Mouse (Mus musculus) lung, adult 2 months (tissue): ENCODE results near the gene Elmsan1. TPM values are rescaled to one million over a fixed set of nuclear protein-coding genes. Genes with fewer than 3 reads are reported as not detected.

Experiments used
- DNase-seq: peaks from one replicate; pipeline ENCODE4 v3.0.0; 2022
- H3K4me1 ChIP-seq: fragments of 200-500 bp; 2 replicates; pipeline ENCODE4 v1.6.1; 2011; ENCODE audit warnings: low read length; ENCODE audit not compliant: control insufficient read depth, insufficient read depth
- H3K4me3 ChIP-seq: fragments of 200-500 bp; replicated peaks from 2 replicates; pipeline ENCODE3; 2011; ENCODE audit warnings: low read depth, mild to moderate bottlenecking, control low read depth, low read length; ENCODE audit errors: extremely low read depth
- CTCF ChIP-seq: fragments of 200-500 bp; IDR thresholded peaks from 2 replicates; pipeline ENCODE4 v1.5.1; 2011; ENCODE audit warnings: mild to moderate bottlenecking, low read length, control low read depth; ENCODE audit not compliant: insufficient read depth
- POLR2A ChIP-seq: fragments of 200-500 bp; IDR thresholded peaks from 2 replicates; pipeline ENCODE4 v1.6.1; 2011; ENCODE audit warnings: low read depth, mild to moderate bottlenecking, control low read depth, low read length, borderline replicate concordance; ENCODE audit errors: extremely low read depth
- WGBS: fragments of 180-500 bp; shearing (Covaris S2); methylation state at CpG from one replicate; pipeline ENCODE4 v1.1.7; 2018; 5-methylcytosine and 5-hydroxymethylcytosine counted together
- polyA plus RNA-seq: library from polyadenylated mRNA; depleted of rRNA; stranded (reverse); fragments of >200 nt; gene quantifications from 2 replicates; pipeline ENCODE4 v1.2.3, GENCODE M21; 2012

Elmsan1 gene
- polyA plus RNA-seq, 1 experiment = 26.5 TPM

DNA sequence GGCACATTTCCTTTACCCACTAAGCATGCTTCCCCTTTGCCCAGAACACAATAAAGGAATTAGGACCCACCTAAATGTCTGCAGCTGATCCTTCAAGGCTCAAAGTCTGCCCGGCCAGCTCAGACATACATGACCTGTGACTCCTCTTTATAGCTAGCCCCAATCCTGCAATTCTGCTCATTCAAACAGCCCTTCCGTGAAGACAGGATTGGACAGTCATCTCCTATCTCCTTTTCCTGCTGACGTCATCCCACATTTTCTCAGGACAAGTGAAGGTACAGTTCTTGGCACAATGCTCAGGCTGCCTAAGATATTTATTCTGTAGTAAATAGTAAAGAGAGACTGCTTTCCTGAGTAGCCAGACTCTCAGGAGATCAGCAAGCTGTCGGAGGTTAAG is 1.6 kb downstream of the Elmsan1 start:
- TF ChIP-seq CTCF = no peak
- no peak for DNase-seq
- Histone ChIP-seq H3K4me1 (peaks cover 31% of the 10 kb centered on the region), H3K4me3 (no peak overlapping the region)
- WGBS = 18% methylated on average over 4 of the region's 4 CpGs

DNA sequence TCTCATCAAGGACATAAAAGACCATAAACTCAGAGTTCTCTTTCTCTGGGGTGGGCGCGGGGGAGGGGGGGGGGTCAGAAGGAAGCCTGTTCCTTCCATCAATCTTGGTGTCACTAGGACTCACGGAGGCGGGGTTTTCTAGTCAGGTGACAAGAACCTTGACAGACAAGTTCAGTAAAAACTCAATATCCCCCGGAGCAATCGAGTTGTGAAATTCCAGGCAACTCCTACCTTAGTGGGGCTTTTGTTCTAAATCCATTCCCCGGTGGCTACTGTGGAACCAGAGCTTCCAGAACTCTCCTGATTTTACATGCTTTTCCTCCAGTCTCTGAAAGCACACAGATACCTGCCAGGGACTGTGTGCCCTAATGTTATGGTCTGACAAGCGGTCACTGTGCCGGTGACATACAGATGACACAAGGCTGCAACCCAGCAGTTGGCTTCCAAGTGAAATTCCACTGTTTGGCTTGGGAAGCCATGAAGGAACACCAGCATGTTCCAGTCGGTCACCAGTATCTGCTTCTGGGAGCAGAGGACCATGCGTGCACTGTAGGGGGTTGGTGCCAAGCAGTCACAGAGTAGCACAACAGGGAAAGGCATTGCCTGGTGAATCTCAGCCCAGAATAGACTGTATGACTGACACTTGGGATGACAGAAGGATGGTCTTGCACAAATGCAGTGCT is 2.8 kb downstream of the Elmsan1 start:
- 55% methylated on average over 11 of the region's 11 CpGs for WGBS
- DNase-seq = no peak
- TF ChIP-seq POLR2A (no peak), CTCF (no peak)
- Histone ChIP-seq H3K4me1 (peaks cover 31% of the 10 kb centered on the region), H3K4me3 (no peak overlapping the region)

DNA sequence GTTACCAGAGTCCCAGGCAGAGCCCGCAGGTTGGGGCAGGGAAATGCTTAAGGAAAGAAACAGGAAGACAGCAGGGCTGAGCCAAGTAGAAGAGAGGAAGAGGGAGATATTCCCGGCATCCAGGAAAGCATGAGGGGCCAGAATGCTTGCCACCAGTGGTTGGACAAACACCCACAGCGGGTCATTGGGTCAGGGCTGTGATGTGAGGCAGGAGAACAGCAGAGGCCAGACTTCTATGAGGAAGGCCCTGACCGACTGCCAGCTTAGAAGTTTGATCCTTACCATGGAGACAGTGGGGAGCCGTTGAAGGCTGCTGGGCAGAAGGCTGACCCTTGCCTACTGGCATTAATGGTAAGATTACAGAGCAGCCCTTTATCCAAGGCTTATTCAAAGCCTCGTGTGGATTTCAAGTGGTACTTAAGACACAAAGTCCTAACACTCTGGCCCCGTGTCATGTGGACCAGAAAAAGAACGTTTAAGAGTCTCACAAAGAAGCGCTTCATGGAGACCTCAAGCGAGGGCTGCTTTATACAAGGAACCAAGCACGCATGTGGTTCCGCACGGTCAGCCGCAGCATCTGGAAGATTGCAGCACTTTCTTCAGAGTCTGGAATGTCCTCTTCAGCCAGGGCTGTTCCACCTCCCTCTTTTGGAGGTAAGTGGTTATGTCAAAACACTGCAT is 4.0 kb downstream of the Elmsan1 start:
- WGBS = 36% methylated on average over 14 of the region's 14 CpGs
- no peak overlapping the region for H3K4me3 ChIP-seq
- DNase-seq = no peak
- TF ChIP-seq CTCF (no peak), POLR2A (no peak)
- peaks cover 42% of the 10 kb centered on the region for H3K4me1 ChIP-seq

DNA sequence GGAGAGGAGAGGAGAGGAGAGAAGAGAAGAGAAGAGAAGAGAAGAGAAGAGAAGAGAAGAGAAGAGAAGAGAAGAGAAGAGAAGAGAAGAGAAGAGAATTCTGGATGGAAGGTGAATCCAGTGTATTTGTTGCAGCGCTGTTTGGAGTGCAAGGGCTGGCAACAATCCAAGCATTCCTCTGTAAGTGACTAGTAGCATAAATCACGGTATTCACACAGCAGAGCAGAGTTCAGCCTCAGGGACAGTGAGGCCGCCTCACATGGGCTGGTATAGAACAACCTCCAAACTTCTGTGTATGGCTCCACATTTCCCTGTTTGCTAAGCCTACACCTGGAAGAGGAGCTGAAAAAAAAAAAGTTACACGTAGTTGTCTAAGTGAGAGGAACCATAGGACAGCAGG is 6.4 kb downstream of the Elmsan1 start:
- WGBS = 23% methylated on average over 4 of the region's 4 CpGs
- H3K4me3 ChIP-seq = no peak overlapping the region
- TF ChIP-seq POLR2A (no peak), CTCF (no peak)
- H3K4me1 ChIP-seq = peaks cover 58% of the 10 kb centered on the region
- DNase-seq = no peak

DNA sequence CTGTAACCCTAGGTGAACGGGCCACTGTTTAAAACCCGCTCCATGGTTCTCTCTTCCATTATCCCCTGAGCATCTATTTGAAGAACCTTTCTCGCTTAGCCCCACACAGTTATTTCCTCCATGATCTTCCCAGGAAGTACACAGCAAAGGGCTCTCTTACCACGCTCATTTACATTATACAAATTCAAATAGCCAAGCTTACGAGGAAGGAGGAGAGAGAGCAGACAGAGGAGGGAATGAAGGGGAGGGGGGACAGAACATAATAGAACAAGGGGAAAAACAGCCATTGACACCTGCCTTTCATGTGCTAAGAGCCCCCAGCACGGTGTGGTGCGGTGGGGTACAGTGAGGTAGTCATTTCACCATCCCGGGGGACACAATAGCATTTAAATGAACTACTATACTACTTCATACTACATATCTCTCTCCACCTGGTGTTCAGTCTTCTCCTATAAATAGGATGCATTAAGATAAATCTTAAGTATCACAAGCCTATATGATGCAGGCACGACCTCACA is 7.6 kb downstream of the Elmsan1 start:
- WGBS = 70% methylated on average over 9 of the region's 9 CpGs
- no peak for TF ChIP-seq POLR2A
- no peak for TF ChIP-seq CTCF
- Histone ChIP-seq H3K4me1 (peaks cover 61% of the 10 kb centered on the region), H3K4me3 (no peak overlapping the region)
- no peak for DNase-seq

DNA sequence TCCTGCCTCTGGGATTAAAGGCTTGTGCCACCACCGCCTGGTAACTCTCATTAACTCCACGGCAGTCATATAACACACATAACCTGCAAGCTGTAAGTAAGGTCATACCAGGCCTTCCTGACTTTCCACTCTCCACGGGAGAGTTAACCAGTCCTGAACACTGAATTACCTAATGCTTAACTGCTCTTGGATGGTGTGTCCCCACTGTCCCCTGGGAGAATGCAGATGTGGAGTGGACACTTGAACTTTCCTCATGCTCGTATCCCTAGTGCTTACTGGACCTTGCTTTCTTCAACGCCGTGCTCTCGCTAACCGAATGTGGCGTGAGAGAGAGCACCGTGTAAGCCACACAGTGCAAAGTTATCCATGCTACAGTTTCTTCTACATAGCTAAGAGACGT is 8.4 kb downstream of the Elmsan1 start:
- WGBS = 79% methylated on average over 11 of the region's 11 CpGs
- no peak for DNase-seq
- peaks cover 59% of the 10 kb centered on the region for H3K4me1 ChIP-seq
- TF ChIP-seq CTCF = no peak
- no peak for TF ChIP-seq POLR2A
- no peak overlapping the region for H3K4me3 ChIP-seq

DNA sequence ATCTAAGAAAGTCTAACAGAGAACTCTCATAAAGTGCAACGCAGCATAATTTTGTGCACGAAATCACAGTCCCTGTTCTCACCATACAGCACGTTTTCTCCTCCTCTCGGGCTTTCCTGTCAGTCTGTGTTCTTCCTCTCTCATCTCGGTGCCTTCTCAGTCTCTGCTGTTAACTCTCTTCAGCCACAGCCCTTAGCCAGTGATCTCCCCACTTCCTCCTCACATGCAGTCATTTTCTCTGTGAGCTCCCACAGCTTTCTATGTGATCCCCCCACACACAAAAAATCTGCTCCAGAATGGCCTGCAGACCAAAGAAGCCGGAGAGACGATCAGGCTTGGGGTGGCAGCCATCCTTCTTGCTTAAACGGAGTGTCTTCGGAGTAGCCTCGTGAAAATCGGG is 9.6 kb downstream of the Elmsan1 start:
- 70% methylated on average over 11 of the region's 11 CpGs for WGBS
- Histone ChIP-seq H3K4me3 (no peak overlapping the region), H3K4me1 (peaks cover 50% of the 10 kb centered on the region)
- TF ChIP-seq CTCF (no peak), POLR2A (no peak)
- no peak for DNase-seq

DNA sequence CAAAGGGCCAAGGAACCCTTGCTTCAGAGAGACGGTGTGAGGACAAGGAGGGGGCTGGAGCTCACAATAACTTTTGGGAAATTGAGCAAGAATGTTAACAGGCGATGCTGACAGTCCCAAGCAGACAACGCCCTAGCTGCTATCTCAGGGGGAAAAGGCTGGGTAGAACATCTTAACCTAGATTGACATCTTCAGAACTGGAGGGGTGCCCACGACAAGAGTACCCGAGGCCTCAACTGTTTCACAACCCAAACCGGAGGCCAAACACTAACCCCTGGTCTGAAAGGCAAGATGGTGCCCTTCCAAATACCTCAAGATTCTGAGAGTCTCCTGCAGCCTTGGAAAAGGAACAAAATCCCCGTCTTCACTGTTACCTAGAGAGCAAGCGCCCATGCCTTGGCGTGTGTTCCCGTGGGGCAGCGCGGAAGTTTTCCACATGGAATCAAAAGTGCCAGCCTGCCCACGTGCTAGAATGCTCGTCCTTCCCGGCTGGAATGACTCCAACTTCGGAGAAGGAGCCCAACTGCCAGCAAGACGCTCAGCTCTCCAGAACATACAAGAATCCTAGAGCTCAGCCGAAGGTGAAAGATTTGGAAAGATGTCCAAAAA is 11.4 kb downstream of the Elmsan1 start:
- WGBS = 45% methylated on average over 18 of the region's 18 CpGs
- Histone ChIP-seq H3K4me1 (peaks cover 54% of the 10 kb centered on the region), H3K4me3 (no peak overlapping the region)
- DNase-seq = no peak
- no peak for TF ChIP-seq CTCF
- no peak for TF ChIP-seq POLR2A

DNA sequence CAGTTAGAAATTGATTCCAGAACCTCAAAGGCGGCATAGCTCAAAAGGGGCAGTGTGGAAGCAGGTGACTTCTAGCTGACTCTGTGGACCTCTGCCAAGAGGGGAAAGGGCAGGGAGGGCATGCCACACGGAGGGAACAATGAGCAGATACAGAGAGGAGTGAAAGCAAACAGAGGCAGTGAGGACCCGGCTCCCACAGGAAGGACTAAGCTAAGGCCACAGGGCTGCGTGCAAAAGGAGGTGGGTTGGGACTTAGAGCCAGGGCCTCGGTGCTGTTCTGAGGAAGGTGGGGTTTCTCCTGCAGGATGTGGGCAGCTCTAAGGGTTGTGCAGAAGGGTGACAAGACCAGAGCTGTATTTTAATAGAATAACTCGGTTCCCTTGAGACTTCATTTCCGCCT is 12.2 kb downstream of the Elmsan1 start:
- H3K4me3 ChIP-seq = no peak overlapping the region
- H3K4me1 ChIP-seq = peaks cover 57% of the 10 kb centered on the region
- 26% methylated on average over 7 of the region's 7 CpGs for WGBS
- TF ChIP-seq POLR2A (no peak), CTCF (no peak)
- DNase-seq = no peak

DNA sequence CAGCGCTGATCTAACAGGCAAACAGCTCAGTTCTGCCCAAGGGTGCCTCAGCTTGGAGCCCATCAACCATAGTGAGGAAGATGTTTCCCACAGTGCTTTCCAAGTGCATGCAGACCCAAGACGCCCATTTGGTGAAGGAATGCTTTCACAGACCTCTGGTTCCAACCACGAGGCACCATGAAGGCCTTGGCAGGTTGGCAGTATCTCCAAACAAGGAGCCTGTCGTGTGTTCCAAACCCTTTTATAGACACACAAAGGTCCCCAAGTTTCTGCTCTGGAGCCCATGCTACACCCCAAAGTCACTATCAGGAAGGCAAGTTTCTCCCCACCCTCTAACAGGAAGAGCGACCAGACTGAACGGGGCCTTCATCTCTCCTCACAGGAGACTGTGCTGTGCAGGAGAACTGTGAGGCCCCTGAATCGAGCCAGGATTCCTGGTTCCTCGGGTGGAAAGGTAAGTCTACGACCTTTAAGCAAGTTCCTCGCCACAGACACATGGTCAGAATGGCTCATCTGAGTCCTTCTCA is 13.0 kb downstream of the Elmsan1 start:
- peaks cover 59% of the 10 kb centered on the region for H3K4me1 ChIP-seq
- no peak overlapping the region for H3K4me3 ChIP-seq
- DNase-seq = no peak
- 78% methylated on average over 10 of the region's 10 CpGs for WGBS
- no peak for TF ChIP-seq POLR2A
- TF ChIP-seq CTCF = no peak
